Mouse (Mus musculus) urinary bladder, postnatal 14 days (tissue): ENCODE results near the gene Zcchc24.

Experiments used
- DNase-seq: peaks from one replicate; pipeline ENCODE4 v3.0.0; 2021; ENCODE audit warnings: low spot score

Zcchc24 gene

GRCm38 (mm10) chr14:25666668-25667376, 102.0 kb downstream of the Zcchc24 start:
- DNase-seq: no peak

- DNase-seq: no peak
These were observed 103.4 kb downstream of the Zcchc24 start for GRCm38 (mm10) chr14:25665314-25665970.

DNA sequence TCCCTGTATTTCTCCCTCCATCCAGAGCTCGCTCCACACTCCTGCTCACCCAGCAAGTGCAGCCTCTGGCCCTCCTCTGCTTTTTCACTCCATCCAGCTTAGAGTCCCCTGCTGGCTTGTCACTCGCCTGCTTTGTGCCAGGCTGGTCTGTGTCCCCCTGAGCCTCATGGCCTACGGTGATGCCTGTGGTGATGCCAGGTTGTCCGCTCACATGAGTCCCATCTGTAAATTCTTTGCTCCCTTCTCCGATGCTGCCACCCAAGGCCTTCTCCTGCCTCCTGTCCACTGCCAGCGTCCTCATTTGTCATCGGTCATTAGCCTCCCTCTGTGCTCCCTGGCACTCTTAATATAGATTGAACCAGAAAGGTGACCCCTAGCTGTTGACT, 104.5 kb downstream of the Zcchc24 start:
- no peak for DNase-seq

DNA sequence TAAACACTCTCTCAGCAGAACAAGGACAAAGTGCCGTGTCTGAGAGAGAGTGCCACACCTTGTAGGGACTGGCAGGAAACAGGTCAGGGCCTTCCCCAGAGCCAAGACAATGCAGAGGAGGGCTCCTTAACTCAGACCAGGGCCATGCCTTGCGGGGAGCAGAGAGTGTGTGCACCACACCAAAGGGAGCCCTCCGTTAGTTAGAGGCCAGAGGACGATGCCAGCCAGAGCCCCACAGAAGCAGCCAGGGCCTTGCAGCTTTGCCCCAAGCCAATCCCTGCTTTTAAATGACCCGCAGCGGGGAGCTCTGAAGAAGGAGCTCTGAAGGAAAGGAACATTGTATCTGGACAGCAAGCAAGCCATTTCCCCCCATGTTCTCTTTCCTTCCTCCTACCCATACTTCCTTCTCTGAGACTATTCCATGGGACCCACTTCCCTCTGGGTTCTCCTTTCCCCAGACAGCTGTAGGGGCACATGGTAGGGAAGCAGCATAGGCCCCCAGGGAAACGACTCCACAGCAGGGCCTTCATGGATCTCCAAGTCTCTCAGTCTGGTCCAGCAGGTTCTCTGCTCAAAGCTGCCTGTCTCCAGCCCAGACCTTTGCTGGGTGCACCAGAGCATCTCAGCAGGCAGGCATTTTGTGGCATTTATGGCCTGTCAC, 105.1 kb downstream of the Zcchc24 start:
- no peak for DNase-seq
